17 mouse cellular contexts compared by ENCODE assay signal in the genomic region with DNA sequence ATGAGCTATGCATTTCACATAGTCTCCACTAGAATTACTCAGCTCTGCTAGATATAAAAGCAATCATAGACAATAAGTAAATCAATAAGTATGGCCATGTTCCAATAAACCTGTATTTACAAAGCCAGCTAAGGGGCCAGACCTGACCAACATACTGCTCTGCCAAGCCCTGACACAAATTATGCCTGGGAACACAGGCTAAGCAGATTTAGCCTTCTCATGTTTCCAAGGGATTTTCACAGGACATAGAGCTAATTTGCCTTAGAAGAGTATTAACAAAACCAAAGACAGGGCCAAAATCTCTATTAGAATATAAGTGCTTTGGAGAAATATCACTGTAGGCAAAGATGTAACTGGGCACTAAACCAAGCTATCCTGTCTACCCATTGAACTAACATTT.
"Had no signal": no experiment of that assay in that cellular context is flagged by ENCODE, and none has a peak within 500 bp of the region (broad histone marks: within the 10 kb centered on the region; RNA-seq: fewer than 3 reads in every experiment).

No protein-coding gene starts in this region.

- H3K27me3 ChIP-seq: lung, embryonic 15.5 days; megakaryocyte, embryonic 14.5 days had no signal

- H3K4me3 ChIP-seq: layer of hippocampus, adult 2 months; left cerebral cortex, adult 2 months; lung, embryonic 15.5 days; megakaryocyte, embryonic 14.5 days; midbrain, embryonic 10.5 days had no signal

- H3K4me1 ChIP-seq: lung, embryonic 15.5 days; megakaryocyte, embryonic 14.5 days had no signal

- H3K27ac ChIP-seq: kidney, postnatal 0 days; layer of hippocampus, adult 2 months; left cerebral cortex, adult 2 months; liver, embryonic 14.5 days; lung, embryonic 15.5 days; midbrain, embryonic 10.5 days had no signal

- H3K4me2 ChIP-seq: liver, embryonic 11.5 days; lung, embryonic 15.5 days had no signal

- H3K9me3 ChIP-seq: lung, embryonic 15.5 days; megakaryocyte, embryonic 14.5 days; midbrain, embryonic 10.5 days had no signal

- H3K9ac ChIP-seq: liver, embryonic 14.5 days; lung, embryonic 15.5 days had no signal

- H3K36me3 ChIP-seq: lung, embryonic 15.5 days; midbrain, embryonic 10.5 days had no signal

- DNase-seq: kidney, adult 2 months; kidney, postnatal 25 days; layer of hippocampus, adult 9-11 months; lung, adult 18-20 months; lung, postnatal 10 days; lung, postnatal 36 days; midbrain, embryonic 14.5 days; thymus, adult 18-20 months; thymus, postnatal 36 days had no signal
